Mouse (Mus musculus): ENCODE data around the gene Nfib. TPM values are rescaled to one million over a fixed set of nuclear protein-coding genes. Genes with fewer than 3 reads are reported as not detected.
A peak's percentile ranks its signal among the peaks of the same experiment; 100 is the strongest.

The Nfib gene
- total and polyA plus RNA-seq, 3 experiments: not detected

- H3K4me3 ChIP-seq (ENCODE audit: control insufficient read depth in 1 of 2, insufficient read depth in 1 of 2, low read depth in 2 of 2, low read length in 2 of 2): no peak overlapping the region
- no peaks in the 10 kb centered on the region; a peak in 1 of 4 replicates for H3K36me3 ChIP-seq (ENCODE audit: control insufficient read depth in 1 of 2, insufficient read depth in 2 of 2, low read length in 2 of 2)
- H3K9me3 ChIP-seq (replicated peaks; ENCODE audit: insufficient read depth, low read length): no peaks in the 10 kb centered on the region; the same call in 1 of the 2 replicates
- H3K4me1 ChIP-seq (ENCODE audit: control insufficient read depth in 1 of 2, insufficient read depth in 2 of 2, low read length in 2 of 2): no peaks in the 10 kb centered on the region
- no peak for DNase-seq (ENCODE audit: low read depth, low spot score)
- H3K9ac ChIP-seq (ENCODE audit: control insufficient read depth, low read depth, low read length, poor library complexity, severe bottlenecking): no peak overlapping the region
- no peaks in the 10 kb centered on the region for H3K27me3 ChIP-seq (ENCODE audit: control insufficient read depth in 1 of 2, insufficient read depth in 2 of 2, low read length in 2 of 2)
- no peak for TF ChIP-seq JUND (IDR thresholded peaks at IDR 0.05; ENCODE audit: low read depth, low read length)
- TF ChIP-seq CHD2 (IDR thresholded peaks at IDR 0.05; ENCODE audit: low read length): no peak
- TF ChIP-seq MAFK (IDR thresholded peaks at IDR 0.05; ENCODE audit: borderline replicate concordance, low read depth, low read length): no peak
- no peak for TF ChIP-seq TBP (IDR thresholded peaks at IDR 0.05; ENCODE audit: low read depth, low read length)
- no peak for TF ChIP-seq CTCF (IDR thresholded peaks at IDR 0.05 in 2 of 3, conservative IDR thresholded peaks at IDR 0.05 in 1 of 3; ENCODE audit: control insufficient read depth in 1 of 3, insufficient read depth in 1 of 3, low read depth in 2 of 3, low read length in 3 of 3, poor library complexity in 1 of 3, severe bottlenecking in 1 of 3)
- TF ChIP-seq ETS1 (IDR thresholded peaks at IDR 0.05; ENCODE audit: low read depth, low read length): no peak
- TF ChIP-seq ELF1 (IDR thresholded peaks at IDR 0.05; ENCODE audit: low read depth, low read length): no peak
- TF ChIP-seq GATA1 (IDR thresholded peaks at IDR 0.05; ENCODE audit: low read depth, low read length): no peak
- no peak for TF ChIP-seq SMC3 (IDR thresholded peaks at IDR 0.05; ENCODE audit: low read depth, low read length)
- TF ChIP-seq RCOR1 (IDR thresholded peaks at IDR 0.05; ENCODE audit: low read depth, low read length): no peak
- TF ChIP-seq BHLHE40 (IDR thresholded peaks at IDR 0.05; ENCODE audit: borderline replicate concordance, low read depth, low read length): no peak
- no peak for TF ChIP-seq MXI1 (IDR thresholded peaks at IDR 0.05; ENCODE audit: low read depth, low read length)
- TF ChIP-seq POLR2A (IDR thresholded peaks at IDR 0.05; ENCODE audit: control insufficient read depth in 1 of 2, insufficient read depth in 1 of 2, low read depth in 1 of 2, low read length in 2 of 2, poor library complexity in 1 of 2): no peak
- TF ChIP-seq ZKSCAN1 (IDR thresholded peaks at IDR 0.05; ENCODE audit: low read depth, low read length): no peak
- TF ChIP-seq HCFC1 (IDR thresholded peaks at IDR 0.05; ENCODE audit: low read depth, low read length): no peak
- H3K27ac ChIP-seq (ENCODE audit: control insufficient read depth, low read depth, low read length): no peak overlapping the region
- no peaks in the 10 kb centered on the region for H3K79me2 ChIP-seq (ENCODE audit: control insufficient read depth, insufficient read depth, low read length, poor library complexity)
Observed at GRCm38 (mm10) chr4:82360081-82360511, 345.5 kb downstream of the Nfib start.

GRCm38 (mm10) chr4:82359110-82359509, 346.4 kb downstream of the Nfib start:
- no peak for TF ChIP-seq JUND (IDR thresholded peaks at IDR 0.05; ENCODE audit: low read depth, low read length)
- TF ChIP-seq TCF12 (IDR thresholded peaks at IDR 0.05; ENCODE audit: low read depth, low read length): peak; percentile 62; the same call in 1 of the 2 replicates
- peak in 1 of 2 experiments; percentile 49; a peak in 1 of 4 replicates for TF ChIP-seq EP300 (IDR thresholded peaks at IDR 0.05; ENCODE audit: low read depth in 1 of 2, low read length in 2 of 2)
- no peaks in the 10 kb centered on the region; the same call in 1 of the 2 replicates for H3K9me3 ChIP-seq (replicated peaks; ENCODE audit: insufficient read depth, low read length)
- H3K4me3 ChIP-seq (ENCODE audit: control insufficient read depth in 1 of 2, insufficient read depth in 1 of 2, low read depth in 2 of 2, low read length in 2 of 2): no peak overlapping the region
- no peak overlapping the region for H3K27ac ChIP-seq (ENCODE audit: control insufficient read depth, low read depth, low read length)
- no peak for DNase-seq (ENCODE audit: low read depth, low spot score)
- H3K79me2 ChIP-seq (ENCODE audit: control insufficient read depth, insufficient read depth, low read length, poor library complexity): no peaks in the 10 kb centered on the region
- H3K4me1 ChIP-seq (ENCODE audit: control insufficient read depth in 1 of 2, insufficient read depth in 2 of 2, low read length in 2 of 2): no peaks in the 10 kb centered on the region
- no peaks in the 10 kb centered on the region; a peak in 1 of 4 replicates for H3K36me3 ChIP-seq (ENCODE audit: control insufficient read depth in 1 of 2, insufficient read depth in 2 of 2, low read length in 2 of 2)
- H3K9ac ChIP-seq (ENCODE audit: control insufficient read depth, low read depth, low read length, poor library complexity, severe bottlenecking): no peak overlapping the region
- no peaks in the 10 kb centered on the region for H3K27me3 ChIP-seq (ENCODE audit: control insufficient read depth in 1 of 2, insufficient read depth in 2 of 2, low read length in 2 of 2)
